Comparison of ENCODE assay signal across 8 mouse cellular contexts in the genomic region with DNA sequence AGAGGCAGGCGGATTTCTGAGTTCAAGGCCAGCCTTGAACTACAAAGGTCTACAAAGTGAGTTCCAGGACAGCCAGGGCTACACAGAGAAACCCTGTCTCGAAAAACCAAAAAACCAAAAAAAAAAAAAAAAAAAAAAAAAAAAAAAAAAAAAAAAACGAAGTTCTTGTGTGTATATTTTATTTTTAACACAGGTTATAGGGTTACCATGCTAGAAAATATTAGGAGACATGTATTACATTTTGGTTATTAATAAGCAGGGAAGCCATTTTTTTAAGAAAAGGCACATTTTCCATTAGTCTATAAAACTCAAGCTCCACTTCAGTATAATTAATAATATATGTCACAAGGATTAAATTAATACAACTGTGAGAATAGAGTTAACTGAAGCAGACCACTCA. TPM values are rescaled to one million over a fixed set of nuclear protein-coding genes. Genes with fewer than 3 reads are reported as not detected.
DNase-seq lines count a peak whose midpoint lies in the region; ATAC-seq lines count a peak whose summit lies in the region.

No protein-coding gene starts in this region.

- no peaks in the 10 kb centered on the region for H3K36me3 ChIP-seq in kidney, embryonic 16.5 days (ENCODE audit: insufficient read depth, low read length)
- H3K36me3 ChIP-seq in embryonic facial prominence, embryonic 14.5 days (ENCODE audit: control insufficient read depth, insufficient read depth, low read length) = no peaks in the 10 kb centered on the region
- no peaks in the 10 kb centered on the region for H3K36me3 ChIP-seq in intestine, embryonic 15.5 days
- H3K36me3 ChIP-seq in midbrain, embryonic 16.5 days (ENCODE audit: control insufficient read depth, insufficient read depth, low read length) = no peaks in the 10 kb centered on the region

- H3K27ac ChIP-seq in kidney, embryonic 16.5 days (ENCODE audit: low read length) = no peak overlapping the region
- H3K27ac ChIP-seq in embryonic facial prominence, embryonic 14.5 days (replicated peaks; ENCODE audit: low read depth, low read length) = no peak overlapping the region; the same call in 1 of the 2 replicates
- H3K27ac ChIP-seq in intestine, embryonic 15.5 days = no peak overlapping the region
- peak overlapping the region; percentile 99 for H3K27ac ChIP-seq in midbrain, embryonic 16.5 days (ENCODE audit: low read length)

- intact Hi-C loops in left cerebral cortex, postnatal 10 days (cut with DNase I) = no loop called here

- H3K4me3 ChIP-seq in kidney, embryonic 16.5 days (ENCODE audit: low read length) = no peak overlapping the region
- H3K4me3 ChIP-seq in embryonic facial prominence, embryonic 14.5 days (ENCODE audit: low read depth, low read length) = peak overlapping the region; percentile 83
- peak overlapping the region; percentile 87; the same call in 1 of the 2 replicates for H3K4me3 ChIP-seq in intestine, embryonic 15.5 days (replicated peaks)
- peak overlapping the region; percentile 91 for H3K4me3 ChIP-seq in midbrain, embryonic 16.5 days (ENCODE audit: low read depth, low read length)

- no peaks in the 10 kb centered on the region for H3K9me3 ChIP-seq in kidney, embryonic 16.5 days (ENCODE audit: low read length)
- no peaks in the 10 kb centered on the region for H3K9me3 ChIP-seq in embryonic facial prominence, embryonic 14.5 days (ENCODE audit: control insufficient read depth, low read length)
- H3K9me3 ChIP-seq in intestine, embryonic 15.5 days = no peaks in the 10 kb centered on the region
- H3K9me3 ChIP-seq in midbrain, embryonic 16.5 days (replicated peaks; ENCODE audit: control insufficient read depth, low read length, poor library complexity, severe bottlenecking) = no peaks in the 10 kb centered on the region

- no peak overlapping the region for H3K9ac ChIP-seq in kidney, embryonic 16.5 days (replicated peaks; ENCODE audit: low read length)
- peak overlapping the region; percentile 94; the same call in 1 of the 2 replicates for H3K9ac ChIP-seq in embryonic facial prominence, embryonic 14.5 days (ENCODE audit: low read depth, low read length)
- H3K9ac ChIP-seq in intestine, embryonic 15.5 days = no peak overlapping the region
- H3K9ac ChIP-seq in midbrain, embryonic 16.5 days (ENCODE audit: low read depth, low read length) = peak overlapping the region; percentile 99

- H3K4me1 ChIP-seq in kidney, embryonic 16.5 days (ENCODE audit: insufficient read depth, low read length) = peaks cover 11% of the 10 kb centered on the region
- H3K4me1 ChIP-seq in embryonic facial prominence, embryonic 14.5 days (ENCODE audit: control insufficient read depth, insufficient read depth, low read length) = peaks cover 24% of the 10 kb centered on the region
- 0 out of 2 replicates have a peak, but pooled peaks cover under 1% of the 10 kb centered on the region for H3K4me1 ChIP-seq in intestine, embryonic 15.5 days (replicated peaks)
- peaks cover 35% of the 10 kb centered on the region for H3K4me1 ChIP-seq in midbrain, embryonic 16.5 days (ENCODE audit: control insufficient read depth, insufficient read depth, low read length)

- H3K4me2 ChIP-seq in kidney, embryonic 16.5 days (replicated peaks; ENCODE audit: low read depth, low read length) = peak overlapping the region; percentile 58
- peak overlapping the region; percentile 59 for H3K4me2 ChIP-seq in embryonic facial prominence, embryonic 14.5 days (ENCODE audit: low read depth, low read length)
- H3K4me2 ChIP-seq in intestine, embryonic 15.5 days (replicated peaks) = peak overlapping the region; percentile 65
- peak overlapping the region; percentile 71 for H3K4me2 ChIP-seq in midbrain, embryonic 16.5 days (ENCODE audit: low read length)

- no peaks in the 10 kb centered on the region for H3K27me3 ChIP-seq in kidney, embryonic 16.5 days (ENCODE audit: insufficient read depth, low read length)
- H3K27me3 ChIP-seq in embryonic facial prominence, embryonic 14.5 days (replicated peaks; ENCODE audit: control insufficient read depth, insufficient read depth, low read length) = no peaks in the 10 kb centered on the region
- no peaks in the 10 kb centered on the region for H3K27me3 ChIP-seq in intestine, embryonic 15.5 days (replicated peaks)
- H3K27me3 ChIP-seq in midbrain, embryonic 16.5 days (ENCODE audit: control insufficient read depth, insufficient read depth, low read depth, low read length) = no peaks in the 10 kb centered on the region

- no peak for ATAC-seq in kidney, embryonic 16.5 days (ENCODE audit: low FRiP score, low TSS enrichment)
- ATAC-seq in embryonic facial prominence, embryonic 14.5 days (ENCODE audit: low read depth) = no peak
- no peak for ATAC-seq in intestine, embryonic 15.5 days
- no peak for ATAC-seq in midbrain, embryonic 16.5 days

- 78% methylated on average over 3 of the region's 3 CpGs for WGBS in kidney, embryonic 16.5 days
- 79% methylated on average over 3 of the region's 3 CpGs for WGBS in embryonic facial prominence, embryonic 14.5 days
- 74% methylated on average over 3 of the region's 3 CpGs for WGBS in intestine, embryonic 15.5 days
- WGBS in midbrain, embryonic 16.5 days = 88% methylated on average over 3 of the region's 3 CpGs

- no peak for DNase-seq in kidney, adult 9 months
- DNase-seq in embryonic facial prominence, embryonic 14.5 days (ENCODE audit: low spot score) = no peak
- no peak for DNase-seq in thymus, postnatal 14 days
- no peak for DNase-seq in left cerebral cortex, postnatal 10 days (ENCODE audit: extremely low spot score in 1 of 2, low spot score in 2 of 2)
- no peak for DNase-seq in kidney, adult 18-20 months

RNA-seq across cellular contexts. Expression of a gene that starts 2.0 kb away (rescaled TPM):
- polyA plus RNA-seq in kidney, embryonic 16.5 days (2015; fragmentation: Nextera tagmentation; extraction: Ambion mirVana) = 14.6 and 17.5 TPM in 2 replicates
- 36.0 and 41.5 TPM in 2 replicates for polyA plus RNA-seq in embryonic facial prominence, embryonic 14.5 days (2014; fragmentation: Nextera tagmentation; extraction: Ambion mirVana)
- polyA plus RNA-seq in intestine, embryonic 15.5 days (2015; fragmentation: Nextera tagmentation; extraction: Ambion mirVana) = 13.6 and 17.6 TPM in 2 replicates
- 117 and 133 TPM in 2 replicates for polyA plus RNA-seq in midbrain, embryonic 16.5 days (2015; fragmentation: Nextera tagmentation; extraction: Ambion mirVana)
- total RNA-seq in left cerebral cortex, postnatal 10 days (2021) = 100 to 1,000 TPM; 166 to 175 TPM

RNA-seq across cellular contexts. Expression of a gene that starts 2.6 kb away (rescaled TPM):
- polyA plus RNA-seq in kidney, embryonic 16.5 days (2015; fragmentation: Nextera tagmentation; extraction: Ambion mirVana) = 20.1 and 20.9 TPM in 2 replicates
- polyA plus RNA-seq in embryonic facial prominence, embryonic 14.5 days (2014; fragmentation: Nextera tagmentation; extraction: Ambion mirVana) = 17.9 and 18.2 TPM in 2 replicates
- 23.9 and 24.7 TPM in 2 replicates for polyA plus RNA-seq in intestine, embryonic 15.5 days (2015; fragmentation: Nextera tagmentation; extraction: Ambion mirVana)
- 25.6 and 27.4 TPM in 2 replicates for polyA plus RNA-seq in midbrain, embryonic 16.5 days (2015; fragmentation: Nextera tagmentation; extraction: Ambion mirVana)
- 10 to 100 TPM; 11.2 to 12.7 TPM for total RNA-seq in left cerebral cortex, postnatal 10 days (2021)

Comparison
In these comparisons a context has a peak if more than half of its experiments do, and no peak if none do; other contexts are left out.
1. H3K9ac ChIP-seq: peak in embryonic facial prominence, embryonic 14.5 days (single experiment) and midbrain, embryonic 16.5 days (single experiment); none in kidney, embryonic 16.5 days (single experiment) and intestine, embryonic 15.5 days (single experiment).
2. Peak in every context shown above with its lines, with median percentiles within 50 percentile points of each other: H3K4me2 ChIP-seq.